In genomic region chr11:3492748-3493147, GRCm38 (mm10) we compare ENCODE assay signal across 26 mouse cellular contexts. TPM values are rescaled to one million over a fixed set of nuclear protein-coding genes. Genes with fewer than 3 reads are reported as not detected.
DNase-seq lines count a peak whose midpoint lies in the region; ATAC-seq and TF ChIP-seq lines count a peak whose summit lies in the region.
"Had no signal": no experiment of that assay in that cellular context is flagged by ENCODE, and none has a peak within 500 bp of the region (broad histone marks: within the 10 kb centered on the region; RNA-seq: fewer than 3 reads in every experiment).

No protein-coding gene starts in this region.

- WGBS in heart, embryonic 13.5 days, result 68% methylated on average over 4 of the region's 4 CpGs
- WGBS in olfactory bulb, adult 2 months, result 62% methylated on average over 4 of the region's 4 CpGs

- H3K4me3 ChIP-seq in heart, embryonic 13.5 days, result no peak overlapping the region
- no peak overlapping the region for H3K4me3 ChIP-seq in layer of hippocampus, adult 2 months
- no peak overlapping the region for H3K4me3 ChIP-seq in olfactory bulb, adult 2 months (ENCODE audit: insufficient read depth, low read depth, low read length)
- H3K4me3 ChIP-seq: embryonic facial prominence, embryonic 15.5 days; gastrocnemius, adult 2 months; heart, embryonic 15.5 days; hindbrain, embryonic 15.5 days; intestine, embryonic 15.5 days had no signal

- peak overlapping the region; percentile 19; the same call in 1 of the 2 replicates for H3K9ac ChIP-seq in heart, embryonic 13.5 days
- H3K9ac ChIP-seq: embryonic facial prominence, embryonic 15.5 days; forebrain, postnatal 0 days; heart, embryonic 15.5 days; hindbrain, embryonic 15.5 days; intestine, embryonic 15.5 days had no signal

- no peaks in the 10 kb centered on the region for H3K9me3 ChIP-seq in heart, embryonic 13.5 days
- H3K9me3 ChIP-seq: embryonic facial prominence, embryonic 15.5 days; G1E; heart, embryonic 15.5 days; hindbrain, embryonic 15.5 days; intestine, embryonic 15.5 days had no signal

- 0 out of 2 replicates have a peak, but pooled peaks have one; percentile 13 for TF ChIP-seq POLR2A in olfactory bulb, adult 2 months (IDR thresholded peaks at IDR 0.05; ENCODE audit: insufficient read depth, low read depth, low read length)

- ATAC-seq in heart, embryonic 13.5 days (ENCODE audit: extremely low read depth, insufficient number of reproducible peaks, low FRiP score, low TSS enrichment), result no peak
- ATAC-seq: forebrain, embryonic 14.5 days; forebrain, postnatal 0 days; intestine, embryonic 15.5 days; Patski had no signal

- intact Hi-C loops in heart, postnatal 14 days (cut with DNase I), result no loop called here

- H3K36me3 ChIP-seq in heart, embryonic 13.5 days, result no peaks in the 10 kb centered on the region
- H3K36me3 ChIP-seq: embryonic facial prominence, embryonic 15.5 days; G1E; heart, embryonic 15.5 days; hindbrain, embryonic 15.5 days; intestine, embryonic 15.5 days had no signal

- H3K27ac ChIP-seq in heart, embryonic 13.5 days (replicated peaks), result no peak overlapping the region
- peak overlapping the region; percentile 51; the same call in 1 of the 2 replicates for H3K27ac ChIP-seq in layer of hippocampus, adult 2 months
- H3K27ac ChIP-seq in olfactory bulb, adult 2 months (ENCODE audit: insufficient read depth, low read depth, low read length), result peak overlapping the region; percentile 34; the same call in 1 of the 2 replicates
- H3K27ac ChIP-seq: embryonic facial prominence, embryonic 15.5 days; gastrocnemius, adult 2 months; heart, embryonic 15.5 days; hindbrain, embryonic 15.5 days; intestine, embryonic 15.5 days had no signal

- H3K4me1 ChIP-seq in heart, embryonic 13.5 days, result peaks cover 14% of the 10 kb centered on the region; the same call in 1 of the 2 replicates
- peaks cover 44% of the 10 kb centered on the region for H3K4me1 ChIP-seq in olfactory bulb, adult 2 months (ENCODE audit: control insufficient read depth, insufficient read depth, low read length)
- H3K4me1 ChIP-seq: embryonic facial prominence, embryonic 15.5 days; hindbrain, embryonic 15.5 days had no signal

- no peak overlapping the region for H3K4me2 ChIP-seq in heart, embryonic 13.5 days
- H3K4me2 ChIP-seq: embryonic facial prominence, embryonic 15.5 days; heart, embryonic 11.5 days; heart, embryonic 15.5 days; hindbrain, embryonic 15.5 days; intestine, embryonic 15.5 days had no signal

- peak; percentile 38 for DNase-seq in cerebellum, adult 9-10 months
- DNase-seq in cerebellum, adult 11-12 months, result no peak
- DNase-seq in heart, postnatal 14 days, result no peak
- no peak for DNase-seq in layer of hippocampus, adult 2 months (ENCODE audit: low spot score in 2 of 2)
- no peak for DNase-seq in layer of hippocampus, adult 11-12 months (ENCODE audit: low spot score)
- DNase-seq in adrenal gland, postnatal 14 days, result no peak
- DNase-seq: adrenal gland, postnatal 10 days; cerebellum, adult 11 months; cerebellum, adult 8-10 months; embryo, embryonic 11 days; forebrain, postnatal 0 days; gastrocnemius, adult 2 months; gastrocnemius, postnatal 14 days; heart, adult 11 months; heart, postnatal 10 days; heart, postnatal 4 days had no signal

- no peak for TF ChIP-seq CTCF in layer of hippocampus, adult 2 months (conservative IDR thresholded peaks at IDR 0.05)
- TF ChIP-seq CTCF in olfactory bulb, adult 2 months (IDR thresholded peaks at IDR 0.05; ENCODE audit: insufficient read depth, low read depth, low read length), result no peak

- no peaks in the 10 kb centered on the region for H3K27me3 ChIP-seq in heart, embryonic 13.5 days (replicated peaks)
- H3K27me3 ChIP-seq: embryonic facial prominence, embryonic 15.5 days; heart, embryonic 15.5 days; hindbrain, embryonic 15.5 days; intestine, embryonic 15.5 days; Patski had no signal

RNA-seq across cellular contexts. Expression of gene Pla2g3, which starts 4.7 kb away (rescaled TPM):
- polyA plus RNA-seq in heart, embryonic 13.5 days (2015; fragmentation: Nextera tagmentation; extraction: Ambion mirVana), result 0.11 and 0.16 TPM in 2 replicates
- total RNA-seq in heart, postnatal 14 days (2021), result under 1 TPM; 0.10 to 0.22 TPM
- 1 to 10 TPM; 2.1 to 2.3 TPM for total RNA-seq in layer of hippocampus, adult 2 months (2021)
- not detected in 2 replicates for polyA plus RNA-seq in olfactory bulb, adult 2 months (2012; ENCODE audit: insufficient read depth, insufficient read length, low replicate concordance, missing spikeins)
- total RNA-seq in adrenal gland, postnatal 14 days (2021), result 0.15 and 0.19 TPM in 2 replicates
- total RNA-seq: gastrocnemius, adult 2 months had no signal
- polyA plus RNA-seq: G1E had no signal

RNA-seq across cellular contexts. Expression of gene Inpp5j, which starts 11.9 kb away (rescaled TPM):
- polyA plus RNA-seq in heart, embryonic 13.5 days (2015; fragmentation: Nextera tagmentation; extraction: Ambion mirVana), result 9.0 and 10.0 TPM in 2 replicates
- total RNA-seq in heart, postnatal 14 days (2021), result 10 to 100 TPM; 18.9 to 21.7 TPM
- total RNA-seq in layer of hippocampus, adult 2 months (2021), result 10 to 100 TPM; 87.1 to 97.1 TPM
- polyA plus RNA-seq in olfactory bulb, adult 2 months (2012; ENCODE audit: insufficient read depth, insufficient read length, low replicate concordance, missing spikeins), result not detected in 2 replicates
- total RNA-seq in adrenal gland, postnatal 14 days (2021), result 0.75 and 0.82 TPM in 2 replicates
- polyA plus RNA-seq: G1E had no signal

RNA-seq across cellular contexts. Expression of gene Selenom, which starts 21.7 kb away (rescaled TPM):
- 128 and 130 TPM in 2 replicates for polyA plus RNA-seq in heart, embryonic 13.5 days (2015; fragmentation: Nextera tagmentation; extraction: Ambion mirVana)
- total RNA-seq in heart, postnatal 14 days (2021), result 10 to 100 TPM; 42.1 to 44.0 TPM
- total RNA-seq in layer of hippocampus, adult 2 months (2021), result 100 to 1,000 TPM; 199 to 202 TPM
- not detected in 2 replicates for polyA plus RNA-seq in olfactory bulb, adult 2 months (2012; ENCODE audit: insufficient read depth, insufficient read length, low replicate concordance, missing spikeins)
- total RNA-seq in adrenal gland, postnatal 14 days (2021), result 33.6 and 33.8 TPM in 2 replicates
- total RNA-seq: G1E had no signal
- polyA plus RNA-seq: G1E had no signal

RNA-seq across cellular contexts. Expression of gene Rnf185, which starts 40.6 kb away (rescaled TPM):
- polyA plus RNA-seq in heart, embryonic 13.5 days (2015; fragmentation: Nextera tagmentation; extraction: Ambion mirVana), result 24.7 and 25.6 TPM in 2 replicates
- total RNA-seq in heart, postnatal 14 days (2021), result 10 to 100 TPM; 22.6 to 23.0 TPM
- 10 to 100 TPM; 26.6 to 29.1 TPM for total RNA-seq in layer of hippocampus, adult 2 months (2021)
- polyA plus RNA-seq in olfactory bulb, adult 2 months (2012; ENCODE audit: insufficient read depth, insufficient read length, low replicate concordance, missing spikeins), result not detected in 2 replicates
- total RNA-seq in adrenal gland, postnatal 14 days (2021), result 28.9 and 33.8 TPM in 2 replicates

RNA-seq across cellular contexts. Expression of gene Smtn, which starts 47.7 kb away (rescaled TPM):
- polyA plus RNA-seq in heart, embryonic 13.5 days (2015; fragmentation: Nextera tagmentation; extraction: Ambion mirVana), result 77.1 and 79.5 TPM in 2 replicates
- 100 to 1,000 TPM; 196 to 205 TPM for total RNA-seq in heart, postnatal 14 days (2021)
- total RNA-seq in layer of hippocampus, adult 2 months (2021), result 10 to 100 TPM in 1 of 2 experiments, 1 to 10 TPM in 1; 7.4 to 10.3 TPM
- not detected in 2 replicates for polyA plus RNA-seq in olfactory bulb, adult 2 months (2012; ENCODE audit: insufficient read depth, insufficient read length, low replicate concordance, missing spikeins)
- 56.2 and 69.1 TPM in 2 replicates for total RNA-seq in adrenal gland, postnatal 14 days (2021)
- total RNA-seq: G1E had no signal
- polyA plus RNA-seq: G1E had no signal

Comparison
In these comparisons a context has a peak if more than half of its experiments do, and no peak if none do; other contexts are left out.
1. RNA of gene Inpp5j, which starts 11.9 kb away (total RNA-seq): 87.1 to 97.1 TPM in layer of hippocampus, adult 2 months and 18.9 to 21.7 TPM in heart, postnatal 14 days; 0.75 to 0.82 TPM in adrenal gland, postnatal 14 days; every median in the first group is over 10 times any median in the second.